Mouse (Mus musculus): ENCODE measurements at regions not wholly inside any gene's neighbourhood (a gene's known extent, or its start where the extent isn't known, plus 50 kb on each side); places are given as distances from the start of the nearest gene placed in this dataset.

DNA sequence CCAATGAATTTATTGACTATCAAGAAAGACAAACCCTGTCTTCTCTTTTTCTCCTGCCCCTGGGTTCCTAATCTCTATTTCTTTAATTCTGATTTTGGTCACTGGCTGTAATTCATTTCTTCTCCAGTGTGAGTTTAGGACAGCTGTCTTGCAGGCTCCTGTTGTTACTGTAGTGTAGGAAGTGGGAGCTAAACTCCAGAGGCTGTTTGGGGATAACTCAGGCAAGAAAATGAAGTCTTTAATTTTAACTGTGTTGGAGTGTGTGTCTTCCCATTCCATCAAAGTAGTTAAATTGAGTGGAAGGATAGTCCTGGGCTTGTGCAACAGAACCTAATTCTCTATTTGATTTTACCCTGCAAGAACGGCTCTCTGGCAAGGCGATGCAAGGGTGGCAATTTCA lies 381.0 kb downstream of the Igsf11 start:
- no peak for ATAC-seq (replicated peaks; ENCODE audit: poor library complexity, severe bottlenecking)

DNA sequence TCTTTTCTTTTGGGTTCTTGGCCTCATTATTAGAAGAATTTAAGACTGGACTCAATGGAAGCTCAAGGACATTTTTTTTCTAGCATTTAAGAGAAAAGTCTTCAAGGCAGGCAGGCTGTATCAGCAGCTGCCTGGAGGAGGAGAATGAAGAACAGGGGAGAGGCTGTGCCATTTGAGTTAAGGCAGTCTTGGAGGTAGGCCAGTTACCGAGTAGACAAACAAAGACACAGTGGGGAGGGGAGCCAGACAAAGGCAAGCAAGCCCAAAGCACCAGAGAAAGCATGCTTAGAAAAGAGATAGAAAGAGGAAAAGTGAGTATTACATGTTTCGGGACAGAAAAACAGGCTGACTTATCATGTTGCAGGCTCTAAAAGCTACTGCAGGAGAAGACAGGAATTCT lies 392.0 kb downstream of the Igsf11 start:
- no peak for ATAC-seq (replicated peaks; ENCODE audit: poor library complexity, severe bottlenecking)

DNA sequence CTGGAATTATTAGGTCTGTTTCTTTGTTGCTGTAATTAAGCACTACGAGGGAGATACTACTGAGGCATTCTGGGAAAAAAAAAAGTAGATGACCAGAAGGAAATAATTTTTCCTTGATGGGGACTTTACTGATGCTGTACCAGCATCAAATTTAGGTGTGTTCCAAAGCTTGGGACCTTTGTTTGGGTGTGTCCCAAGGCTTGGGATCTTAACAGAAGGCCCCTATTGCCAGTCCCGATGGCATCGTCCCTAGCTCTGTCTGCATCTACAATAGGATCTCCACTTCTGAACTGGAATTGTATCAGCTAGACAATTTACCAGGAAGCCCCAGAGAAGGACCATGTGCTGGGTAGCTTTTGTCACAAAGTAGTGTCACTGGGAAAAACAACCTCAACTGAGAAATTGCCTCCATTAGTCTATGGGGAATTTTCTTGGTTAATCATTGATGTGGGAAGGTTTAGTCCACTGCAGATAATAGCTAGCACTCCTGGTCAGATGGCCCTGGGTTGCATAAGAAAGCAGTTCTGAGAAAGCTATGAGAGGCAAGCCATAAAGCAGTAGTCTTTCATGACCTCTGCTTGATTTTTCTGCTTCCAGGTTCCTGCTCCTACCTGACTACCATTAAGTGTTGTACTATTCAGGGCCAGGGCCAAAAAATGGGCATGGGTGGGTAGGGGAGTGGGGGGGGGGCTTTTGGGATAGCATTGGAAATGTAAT lies 392.7 kb downstream of the Igsf11 start:
- no peak for ATAC-seq (replicated peaks; ENCODE audit: poor library complexity, severe bottlenecking)

DNA sequence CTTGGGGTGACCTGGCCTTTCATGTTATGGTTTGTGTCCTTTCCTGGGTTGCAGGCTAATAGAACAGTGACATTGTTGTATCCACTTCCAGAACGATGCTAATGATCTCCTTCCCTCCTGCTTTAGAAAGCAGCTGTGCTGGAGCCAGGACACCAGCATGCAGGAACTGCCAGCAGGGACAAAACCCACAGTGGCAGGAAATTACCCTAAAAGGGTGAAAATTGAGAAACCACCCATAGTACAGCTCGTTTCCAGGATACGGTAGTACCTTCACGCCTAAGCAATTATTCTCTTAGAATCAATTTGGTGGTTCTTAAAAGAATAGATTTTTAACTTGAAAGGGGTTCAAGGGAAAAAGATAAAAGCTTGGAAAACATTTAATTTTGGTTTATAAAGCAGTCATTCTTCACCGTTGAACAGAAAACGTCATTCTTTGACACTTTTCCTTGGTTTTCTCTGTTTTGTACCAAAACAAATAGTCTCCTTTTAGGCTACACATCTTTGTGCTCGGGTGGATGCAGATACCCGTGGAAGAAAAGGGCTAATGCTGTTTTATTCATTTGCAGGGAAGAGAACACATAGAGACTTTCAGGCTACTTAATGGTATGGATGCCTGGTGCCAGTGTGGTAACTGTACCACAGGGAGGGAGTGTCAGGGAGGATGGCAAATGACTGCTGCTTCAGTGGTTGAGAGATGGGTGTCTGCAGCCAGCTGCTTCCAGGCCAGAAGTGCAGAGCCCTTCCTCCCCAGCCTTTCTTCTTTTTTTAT lies 394.5 kb downstream of the Igsf11 start:
- ATAC-seq (replicated peaks; ENCODE audit: poor library complexity, severe bottlenecking), result no peak

DNA sequence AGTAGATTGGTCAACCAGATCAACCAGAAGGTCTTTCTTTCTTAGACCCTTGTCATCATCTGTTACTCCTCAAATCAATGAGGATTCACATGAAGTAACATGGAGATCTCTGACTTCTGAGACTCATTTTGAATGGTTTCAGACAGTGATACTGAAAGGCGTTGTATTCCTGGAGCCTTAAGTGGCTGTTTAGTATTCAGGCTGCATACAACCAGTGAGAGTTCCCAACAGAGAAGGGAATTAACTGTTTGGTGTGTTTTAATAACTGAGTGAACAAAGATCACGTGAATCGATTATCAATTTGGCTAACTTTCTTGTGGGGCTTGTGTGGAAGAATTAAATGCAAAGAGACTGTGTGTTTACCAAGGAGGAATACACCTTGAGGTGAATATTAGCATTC lies 406.4 kb downstream of the Igsf11 start:
- no peak for ATAC-seq (replicated peaks; ENCODE audit: poor library complexity, severe bottlenecking)

DNA sequence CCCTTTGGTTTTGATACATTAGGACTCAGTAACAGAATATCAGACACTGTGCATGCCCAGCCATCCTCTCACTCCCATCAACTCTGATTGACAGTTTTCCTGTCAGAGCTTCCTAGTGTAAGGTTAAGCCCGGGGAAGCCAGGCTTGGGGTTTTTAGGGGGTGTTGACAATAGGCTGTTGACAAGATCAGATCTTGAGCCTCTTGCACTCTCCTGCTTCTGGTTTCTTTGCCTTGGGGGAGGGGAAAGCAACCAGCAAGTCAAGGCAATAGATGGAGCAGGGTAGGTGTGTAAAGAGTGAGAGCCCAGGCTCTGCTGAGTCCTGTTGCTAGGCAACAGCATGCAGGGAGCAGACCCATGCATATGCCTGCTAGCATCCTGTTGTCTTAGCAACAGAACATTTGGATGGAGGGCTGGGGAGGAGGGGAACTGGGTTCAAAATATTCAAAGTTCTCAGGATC lies 410.5 kb downstream of the Igsf11 start:
- no peak for ATAC-seq (replicated peaks; ENCODE audit: poor library complexity, severe bottlenecking)

DNA sequence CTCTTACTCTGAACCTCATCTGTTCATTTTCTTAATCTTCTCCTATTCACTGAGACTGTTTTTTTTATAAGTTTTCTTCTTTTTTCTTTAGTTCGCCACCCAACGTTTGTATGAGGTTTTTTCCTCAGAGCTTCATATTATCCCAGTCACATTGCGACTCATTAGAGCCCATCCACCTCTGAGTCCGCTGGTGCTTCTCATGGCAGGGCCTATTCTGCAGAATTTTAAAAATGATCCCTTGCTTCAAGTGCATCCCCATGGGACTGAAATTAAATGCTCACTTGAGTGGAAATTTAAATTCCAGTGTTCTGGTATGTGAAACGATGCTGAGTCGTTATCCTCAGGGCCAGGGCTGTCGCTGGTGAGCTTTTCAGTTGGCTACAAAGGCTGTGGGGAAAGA lies 410.9 kb downstream of the Igsf11 start:
- ATAC-seq (replicated peaks; ENCODE audit: poor library complexity, severe bottlenecking), result no peak

DNA sequence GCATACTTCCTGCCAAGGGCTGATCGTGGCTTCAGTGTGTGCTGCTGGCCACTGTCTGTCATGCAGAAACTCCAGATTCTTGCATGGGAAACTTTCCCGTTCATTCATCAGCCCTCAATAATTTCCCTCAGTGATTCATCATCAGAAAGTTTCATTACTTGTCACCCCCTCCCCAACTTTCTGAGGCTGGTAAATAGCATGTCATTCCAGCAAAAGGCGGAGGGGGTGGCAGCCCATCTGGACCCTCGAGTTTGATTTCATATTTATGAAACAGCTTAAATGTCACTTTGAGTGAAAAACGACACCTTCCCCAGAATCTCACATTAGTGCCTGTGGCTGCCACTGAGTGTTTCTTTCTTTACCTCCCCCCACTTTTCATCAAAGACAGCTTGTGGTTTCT lies 415.5 kb downstream of the Igsf11 start:
- ATAC-seq (replicated peaks; ENCODE audit: poor library complexity, severe bottlenecking), result no peak

DNA sequence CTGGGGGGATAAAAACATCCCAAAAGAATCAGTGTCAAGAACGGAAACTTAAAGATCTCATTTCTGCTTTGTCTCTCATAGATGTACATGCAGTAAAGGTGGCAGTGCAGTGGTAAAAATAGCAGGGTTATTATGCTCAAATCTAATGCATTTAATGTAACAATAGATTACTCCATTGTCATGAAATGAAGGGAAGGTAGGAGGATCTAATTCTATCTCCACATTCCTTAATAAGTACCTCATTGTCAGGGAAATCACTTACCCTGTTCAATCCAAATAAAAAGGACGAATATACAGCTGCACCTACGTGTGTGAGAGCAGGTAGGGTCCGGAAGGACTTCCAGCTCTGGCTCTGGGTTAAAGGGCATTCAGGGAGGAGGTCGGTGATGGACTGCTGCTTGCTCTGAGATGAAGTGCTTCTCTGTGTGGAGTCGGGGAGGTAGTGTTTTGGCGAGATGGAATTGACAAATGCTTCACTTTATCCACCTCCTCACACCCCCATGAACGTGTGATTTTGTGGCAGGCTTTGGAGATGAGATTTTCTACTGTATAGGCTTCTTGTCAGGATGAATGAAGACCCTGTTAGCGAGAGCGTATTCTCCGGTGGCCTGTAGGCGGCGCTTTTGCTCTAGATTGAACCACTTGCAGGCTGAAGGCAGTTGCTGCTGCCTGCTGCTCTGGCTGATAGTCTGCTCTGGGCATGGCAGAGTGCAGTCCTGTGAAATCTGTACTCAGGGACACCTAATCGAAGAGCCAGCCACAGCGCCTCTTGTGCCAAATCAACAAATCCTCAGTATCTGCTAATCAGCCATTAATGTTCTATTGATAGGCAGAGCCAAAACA lies 424.5 kb downstream of the Igsf11 start:
- no peak for ATAC-seq (replicated peaks; ENCODE audit: poor library complexity, severe bottlenecking)

DNA sequence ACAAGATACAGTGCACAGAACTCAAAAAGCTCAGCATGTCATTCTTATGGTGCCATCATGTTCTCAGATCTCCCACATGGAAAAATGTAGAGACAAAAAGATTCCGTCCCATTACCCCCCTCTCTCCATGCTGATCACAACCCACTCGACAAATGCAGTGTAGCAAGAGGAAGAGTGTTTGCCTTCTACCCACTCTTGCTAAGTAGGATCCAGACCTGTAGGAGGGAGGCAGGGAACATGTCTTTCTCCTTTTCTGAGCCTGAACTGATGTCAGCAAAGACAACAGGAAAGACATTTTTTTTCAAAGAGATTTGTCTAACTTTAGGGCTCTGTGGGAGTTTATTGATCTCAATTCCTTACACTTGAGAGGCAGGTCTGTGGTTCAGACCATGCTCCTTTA lies 433.2 kb downstream of the Igsf11 start:
- no peak for ATAC-seq (replicated peaks; ENCODE audit: poor library complexity, severe bottlenecking)

DNA sequence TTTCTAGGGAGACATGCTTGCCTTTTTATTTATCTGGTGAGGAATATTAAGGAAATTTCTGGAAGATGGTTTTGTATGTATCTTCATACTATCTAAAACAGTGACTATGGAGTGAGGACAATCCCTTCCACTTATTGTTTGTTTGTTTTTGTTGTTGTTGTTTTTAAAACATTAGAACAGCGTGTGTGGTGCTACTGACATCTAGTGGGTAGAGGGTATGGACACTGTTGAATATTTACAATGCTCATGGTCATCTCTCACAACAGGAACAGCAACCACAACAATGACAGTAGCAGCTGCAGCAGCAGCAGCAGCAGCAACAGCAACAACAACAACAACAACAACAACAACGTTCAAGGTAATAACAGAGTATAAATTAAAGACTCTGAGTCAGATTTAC lies 471.2 kb downstream of the Igsf11 start:
- no peak for ATAC-seq (replicated peaks; ENCODE audit: poor library complexity, severe bottlenecking)

DNA sequence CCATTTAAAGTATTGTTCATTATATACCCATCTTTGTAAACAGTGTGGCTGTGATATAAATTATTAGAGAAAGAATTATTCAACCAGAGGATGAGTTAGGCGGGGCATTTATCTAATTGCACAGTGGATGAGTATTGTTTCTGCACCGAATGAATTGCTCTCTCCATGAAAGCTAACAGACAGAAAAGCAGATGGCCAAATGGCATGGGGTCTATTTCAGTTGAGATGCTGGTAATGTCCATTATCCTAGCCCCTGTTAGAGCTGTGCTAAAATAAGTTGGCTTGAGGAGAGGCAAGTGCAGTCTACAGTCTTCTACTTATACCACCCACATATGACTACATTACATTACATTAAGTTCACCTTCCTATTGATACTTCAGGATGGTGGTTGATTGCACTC lies 475.8 kb downstream of the Igsf11 start:
- no peak for ATAC-seq (replicated peaks; ENCODE audit: poor library complexity, severe bottlenecking)

DNA sequence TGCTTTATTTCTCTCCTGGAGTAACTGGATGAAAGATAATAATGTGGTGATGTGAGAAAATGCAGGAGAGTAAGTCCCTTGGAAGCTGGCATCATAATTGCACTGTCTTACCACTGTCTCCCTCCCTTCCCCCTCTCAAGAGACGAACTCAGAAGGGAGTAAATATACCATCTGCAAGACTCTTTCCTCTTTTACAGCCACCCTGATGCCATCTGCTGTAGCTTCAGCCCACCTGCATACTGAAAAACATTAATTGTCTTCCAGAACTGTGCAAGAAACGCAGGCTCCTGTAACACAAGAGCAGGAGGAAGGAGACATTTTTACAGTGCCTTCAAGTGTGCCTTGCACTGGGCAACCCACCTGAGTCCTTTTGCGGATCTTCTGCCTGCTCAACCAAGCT lies 482.1 kb downstream of the Igsf11 start:
- ATAC-seq (replicated peaks; ENCODE audit: poor library complexity, severe bottlenecking), result no peak

DNA sequence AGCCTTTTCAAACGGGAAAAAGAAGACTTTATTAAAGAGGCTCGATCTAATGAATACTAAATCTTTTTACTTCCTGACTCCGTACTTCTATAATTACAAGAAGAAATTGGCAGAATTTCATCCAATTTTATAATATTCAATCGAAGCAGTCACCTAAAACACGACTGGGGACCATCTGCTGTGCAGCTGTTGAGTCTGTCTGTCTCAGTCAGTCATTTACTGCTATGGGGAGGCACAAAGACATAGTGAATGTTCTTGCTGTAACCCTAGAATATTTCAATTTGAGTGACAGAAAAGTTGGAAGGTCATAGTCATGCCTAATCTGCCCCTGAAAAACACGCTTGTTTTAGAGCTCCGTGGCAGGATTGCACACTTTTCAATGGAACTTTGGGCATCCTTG lies 487.5 kb downstream of the Igsf11 start:
- ATAC-seq (replicated peaks; ENCODE audit: poor library complexity, severe bottlenecking), result no peak

DNA sequence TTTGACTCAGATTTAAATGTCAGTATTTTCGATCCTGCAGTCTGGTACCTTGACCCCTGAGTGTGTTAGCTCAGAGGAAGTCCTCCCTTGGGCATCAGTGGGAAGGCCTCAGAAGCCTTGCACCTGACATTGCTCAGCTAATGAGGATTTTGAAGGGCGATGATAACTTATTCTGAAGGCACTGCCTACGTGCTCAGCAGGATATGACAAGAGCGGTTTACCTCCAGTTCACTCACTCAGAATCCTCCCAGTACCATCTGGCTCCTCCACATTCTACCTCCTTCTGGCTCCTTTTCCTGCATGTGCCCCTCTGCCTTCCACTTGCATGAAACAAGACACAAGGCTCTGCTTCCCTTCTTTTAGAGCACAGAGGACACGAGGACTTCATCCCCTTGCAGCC lies 497.5 kb downstream of the Igsf11 start:
- no peak for ATAC-seq (replicated peaks; ENCODE audit: poor library complexity, severe bottlenecking)

DNA sequence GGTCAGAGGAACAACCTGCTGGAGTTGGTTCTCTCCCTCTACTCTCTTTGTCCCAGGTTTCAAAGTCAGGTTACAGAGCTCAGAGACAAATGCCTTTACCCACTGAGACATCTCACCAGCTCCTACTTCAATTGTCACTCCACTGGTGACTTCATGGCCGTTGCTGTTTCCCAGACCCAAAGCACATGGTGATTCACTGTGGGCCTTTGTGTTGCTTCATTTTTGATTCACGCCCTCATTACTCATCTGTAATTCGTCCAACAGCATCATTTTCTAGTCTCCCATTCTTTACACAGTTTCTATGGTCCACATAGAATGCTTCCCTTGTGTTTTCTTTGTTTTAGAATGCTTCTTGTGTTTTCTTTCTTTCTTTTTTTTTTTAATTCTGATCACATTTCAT lies 498.2 kb downstream of the Igsf11 start:
- ATAC-seq (replicated peaks; ENCODE audit: poor library complexity, severe bottlenecking), result no peak

DNA sequence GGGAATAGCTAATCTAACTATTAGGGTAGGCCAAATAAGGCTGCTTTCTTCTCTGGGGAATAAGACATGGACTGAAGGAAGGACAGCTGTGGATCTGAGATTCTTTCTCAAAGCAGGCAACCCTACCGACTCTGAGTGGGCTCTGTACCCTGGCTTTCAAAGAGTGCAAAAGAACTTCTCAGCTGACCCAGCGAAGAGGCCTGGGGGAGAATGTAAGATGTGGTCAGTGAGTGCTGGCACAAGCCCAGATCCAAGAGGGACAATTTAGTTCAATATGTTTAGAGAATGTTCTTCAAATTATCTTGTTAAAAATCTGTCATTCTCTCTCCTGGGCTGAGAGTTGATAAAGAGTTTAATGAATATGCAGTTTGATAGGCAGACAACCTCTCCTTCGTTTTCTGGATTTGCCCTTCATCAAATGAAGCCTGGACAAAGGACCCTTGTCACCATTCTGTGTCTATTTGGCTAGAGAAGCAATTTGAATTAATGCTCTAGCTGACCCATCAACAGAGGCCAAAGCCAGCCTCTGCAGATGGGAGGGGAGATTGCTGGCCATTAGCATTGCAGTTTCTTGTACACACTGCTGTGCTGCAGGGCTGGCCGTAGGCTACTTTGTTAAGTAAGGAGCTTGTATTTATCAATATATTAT lies 509.8 kb downstream of the Igsf11 start:
- ATAC-seq (replicated peaks; ENCODE audit: poor library complexity, severe bottlenecking), result no peak

DNA sequence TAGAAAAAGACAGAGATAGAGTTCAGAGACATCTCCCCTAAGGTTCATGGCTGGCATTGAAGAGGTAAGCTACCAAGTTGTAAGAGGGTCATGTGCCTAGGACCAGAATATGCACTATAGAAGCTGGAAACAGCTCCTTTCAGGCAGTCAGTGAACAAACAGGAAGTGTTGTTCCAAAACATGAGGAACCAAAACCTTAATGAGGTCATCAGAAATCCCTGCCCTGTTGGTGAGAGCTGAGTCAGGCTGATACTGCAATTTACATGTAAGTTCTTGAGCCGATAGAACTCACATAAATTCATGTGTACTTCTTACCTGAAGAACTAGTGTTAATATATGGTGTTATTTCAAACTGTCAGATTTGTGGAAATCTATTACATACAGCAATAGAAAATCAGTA lies 539.1 kb downstream of the Igsf11 start:
- no peak for ATAC-seq (replicated peaks; ENCODE audit: poor library complexity, severe bottlenecking)

DNA sequence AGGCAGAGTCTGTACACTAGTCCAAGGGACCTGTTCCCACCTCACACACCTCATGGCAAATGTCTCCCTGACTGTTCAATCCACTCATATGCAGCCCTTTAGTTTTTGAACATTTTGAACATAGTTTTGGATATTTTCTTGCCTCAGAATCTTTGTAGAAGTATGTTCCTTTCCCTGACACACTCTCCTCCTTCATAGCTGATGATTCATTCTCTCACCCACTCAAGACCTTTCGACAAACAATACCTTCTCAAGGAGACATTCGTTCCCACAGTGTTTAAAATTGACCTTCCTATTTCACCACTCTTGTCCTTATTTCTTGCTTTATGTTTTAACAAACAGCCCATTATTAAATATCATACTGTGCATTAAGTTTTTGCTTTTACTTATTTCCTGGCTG lies 538.4 kb upstream of the Lsamp start:
- ATAC-seq (replicated peaks; ENCODE audit: poor library complexity, severe bottlenecking), result no peak

DNA sequence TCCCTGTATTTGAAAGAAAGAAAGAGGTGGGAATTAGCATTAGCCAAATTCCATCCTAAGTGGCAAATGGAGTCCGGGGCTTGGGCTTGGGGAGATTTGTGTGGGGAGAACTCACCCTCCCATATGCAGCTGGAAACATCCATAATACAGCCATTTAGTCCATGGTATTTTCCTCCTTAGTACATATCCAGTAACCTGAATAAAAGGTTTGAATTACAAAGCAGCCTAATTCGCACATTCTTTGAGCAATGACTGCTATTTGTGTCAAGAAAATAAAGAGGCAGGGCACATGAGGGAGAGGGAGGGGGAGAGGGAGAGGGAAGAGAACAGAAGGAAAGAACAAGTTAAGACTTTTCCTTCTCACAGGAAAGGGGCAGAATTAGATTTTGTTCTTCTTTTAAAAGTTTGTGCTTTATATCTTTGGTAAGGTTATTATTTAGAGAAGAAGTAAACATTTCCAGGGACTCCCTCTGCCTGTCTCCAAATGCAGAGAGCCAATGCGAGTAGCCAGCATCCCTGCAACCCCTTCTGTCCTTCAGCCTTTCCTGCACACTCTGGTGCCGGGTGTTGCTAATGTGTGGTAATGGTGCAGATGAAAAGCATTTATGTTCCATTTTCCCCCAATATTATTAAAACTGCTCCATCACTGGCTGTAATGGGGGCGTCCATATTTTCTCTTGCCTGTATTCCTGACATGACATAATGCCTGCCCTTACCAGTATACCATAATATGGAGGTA lies 530.6 kb upstream of the Lsamp start:
- no peak for ATAC-seq (replicated peaks; ENCODE audit: poor library complexity, severe bottlenecking)
